Mouse (Mus musculus) large intestine, adult 2 months (tissue): Measurements from ENCODE around the gene Col5a1. TPM values are rescaled to one million over a fixed set of nuclear protein-coding genes. Genes with fewer than 3 reads are reported as not detected.

Experiments
- DNase-seq: peaks from one replicate; pipeline ENCODE4 v3.0.0-alpha.2; 2012; ENCODE audit warnings: low read depth, low spot score
- WGBS: fragments of 180-500 bp; shearing (Covaris S2); methylation state at CpG from one replicate; pipeline ENCODE4 v1.1.7; 2018; 5-methylcytosine and 5-hydroxymethylcytosine counted together
- polyA plus RNA-seq: library from polyadenylated mRNA; depleted of rRNA; stranded (reverse); fragments of >200 nt; gene quantifications from 2 replicates; pipeline ENCODE4 v1.2.3, GENCODE M21; 2012

Gene Col5a1
- polyA plus RNA-seq, 1 experiment: 11.1 TPM

DNA sequence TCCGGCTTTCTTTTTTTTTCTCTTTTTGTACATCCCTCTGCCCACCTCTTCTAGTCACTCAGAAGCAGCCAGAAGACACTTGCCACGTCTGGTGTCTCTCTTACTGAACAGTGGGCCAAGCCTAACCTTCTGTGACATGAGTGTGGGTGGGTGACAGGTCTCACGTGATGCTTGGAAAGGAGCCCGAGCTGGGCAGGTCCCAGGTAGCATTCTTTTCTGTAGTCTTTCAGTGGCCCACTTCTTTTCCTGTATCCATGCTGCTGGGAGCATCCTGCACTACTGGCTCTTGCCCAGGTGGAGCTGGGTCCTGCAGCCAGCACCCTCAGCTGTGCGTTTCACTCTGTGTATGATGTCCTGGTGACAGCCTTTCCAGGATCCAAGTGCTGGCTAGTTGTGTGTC lies 8.2 kb upstream of the Col5a1 start:
- WGBS: 73% methylated on average over 5 of the region's 5 CpGs
- DNase-seq: no peak

DNA sequence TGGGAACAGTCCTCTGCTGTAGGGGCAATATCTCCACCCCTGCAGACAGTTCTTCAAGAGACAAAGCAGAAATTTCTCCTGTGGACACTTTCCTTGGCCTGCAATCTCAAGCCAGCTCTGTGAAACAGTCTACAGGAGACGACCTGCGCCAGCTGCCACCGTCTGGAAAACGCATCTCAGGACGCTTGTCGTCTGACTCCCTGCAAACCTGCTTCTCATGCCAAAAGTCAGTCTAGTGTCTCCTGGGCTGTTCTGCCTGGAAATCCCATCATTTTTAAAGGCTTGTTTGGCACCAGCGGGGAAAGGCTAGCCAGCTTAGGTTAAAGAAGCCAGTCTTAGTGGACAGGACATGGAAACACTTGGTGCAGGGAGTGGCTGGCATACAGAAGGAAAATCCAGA lies 2.9 kb upstream of the Col5a1 start:
- no peak for DNase-seq
- 79% methylated on average over 7 of the region's 7 CpGs for WGBS

DNA sequence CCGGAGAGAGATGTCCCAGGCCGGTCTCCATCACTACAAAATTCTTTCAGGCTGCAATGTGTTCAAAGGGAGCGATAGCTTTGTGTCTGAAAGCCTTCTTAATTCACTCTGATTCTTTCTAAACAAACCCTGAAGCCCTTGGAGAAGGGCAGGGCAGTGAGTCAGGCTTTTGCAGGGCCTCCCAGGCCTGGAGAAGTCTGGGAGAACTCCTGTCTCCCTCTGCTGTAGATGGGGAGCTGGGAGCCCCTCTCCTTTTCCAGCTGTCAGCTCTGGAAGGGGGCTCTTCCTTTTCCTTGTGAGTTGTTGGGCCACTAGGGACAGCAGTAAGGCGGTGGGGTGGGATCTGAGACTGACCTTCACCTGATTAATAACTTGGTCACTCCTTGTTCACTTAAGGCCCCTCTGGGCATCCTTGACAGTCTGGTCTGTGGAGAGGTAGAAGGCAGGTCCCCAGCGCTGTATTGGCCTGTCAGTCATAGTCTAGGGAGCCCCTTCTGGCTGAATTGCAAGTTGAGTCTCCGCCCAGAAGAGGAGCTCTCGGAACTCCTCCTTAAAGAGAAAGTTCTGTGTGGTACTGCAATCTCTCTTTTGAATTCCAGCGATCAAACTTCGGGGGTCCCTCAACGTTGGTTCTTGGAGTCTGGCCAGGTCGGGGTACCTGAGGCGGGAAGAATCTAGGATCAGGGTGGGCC lies 623 bp upstream of the Col5a1 start:
- DNase-seq: no peak
- 16% methylated on average over 12 of the region's 12 CpGs for WGBS

DNA sequence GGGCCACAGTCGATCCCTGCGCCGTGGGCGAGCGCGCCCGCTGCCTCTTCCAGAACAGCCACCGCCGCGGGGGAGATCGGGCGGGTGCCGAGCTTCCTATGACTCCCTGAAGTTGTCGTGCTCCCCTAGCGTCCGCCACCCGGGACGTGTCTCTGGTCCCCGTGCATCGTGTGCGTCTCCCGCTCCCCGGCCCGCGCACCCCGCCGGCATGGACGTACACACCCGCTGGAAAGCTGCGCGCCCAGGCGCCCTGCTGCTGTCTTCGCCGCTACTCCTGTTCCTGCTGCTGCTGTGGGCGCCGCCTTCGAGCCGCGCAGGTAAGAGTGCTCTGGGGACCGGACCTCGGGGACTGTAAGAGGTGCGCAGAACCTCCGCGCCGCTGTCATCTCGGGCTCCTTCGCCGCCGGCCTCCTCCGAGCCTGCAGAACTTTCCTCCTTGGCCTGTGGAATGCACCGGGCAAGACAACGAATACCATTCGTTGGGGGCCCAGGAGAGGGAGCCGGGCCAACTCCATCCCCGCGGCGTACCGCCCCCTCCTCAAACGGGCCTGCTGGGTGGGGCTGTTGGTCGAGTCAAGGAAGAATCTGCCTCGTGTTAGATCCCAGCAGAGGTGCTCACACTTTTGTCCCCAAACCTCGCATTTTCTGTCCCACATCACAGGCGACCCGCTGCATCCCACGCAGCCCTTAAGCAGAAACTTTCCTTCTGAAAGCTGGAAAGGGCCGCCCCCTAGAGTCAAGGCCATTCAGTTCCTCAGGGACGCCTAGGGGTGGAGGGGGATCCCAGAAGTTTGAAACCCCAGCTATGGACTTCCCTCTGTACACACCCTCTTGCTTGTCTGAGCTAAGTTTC lies 609 bp downstream of the Col5a1 start:
- DNase-seq: no peak
- WGBS: under 1% methylated on average over 67 of the region's 67 CpGs

DNA sequence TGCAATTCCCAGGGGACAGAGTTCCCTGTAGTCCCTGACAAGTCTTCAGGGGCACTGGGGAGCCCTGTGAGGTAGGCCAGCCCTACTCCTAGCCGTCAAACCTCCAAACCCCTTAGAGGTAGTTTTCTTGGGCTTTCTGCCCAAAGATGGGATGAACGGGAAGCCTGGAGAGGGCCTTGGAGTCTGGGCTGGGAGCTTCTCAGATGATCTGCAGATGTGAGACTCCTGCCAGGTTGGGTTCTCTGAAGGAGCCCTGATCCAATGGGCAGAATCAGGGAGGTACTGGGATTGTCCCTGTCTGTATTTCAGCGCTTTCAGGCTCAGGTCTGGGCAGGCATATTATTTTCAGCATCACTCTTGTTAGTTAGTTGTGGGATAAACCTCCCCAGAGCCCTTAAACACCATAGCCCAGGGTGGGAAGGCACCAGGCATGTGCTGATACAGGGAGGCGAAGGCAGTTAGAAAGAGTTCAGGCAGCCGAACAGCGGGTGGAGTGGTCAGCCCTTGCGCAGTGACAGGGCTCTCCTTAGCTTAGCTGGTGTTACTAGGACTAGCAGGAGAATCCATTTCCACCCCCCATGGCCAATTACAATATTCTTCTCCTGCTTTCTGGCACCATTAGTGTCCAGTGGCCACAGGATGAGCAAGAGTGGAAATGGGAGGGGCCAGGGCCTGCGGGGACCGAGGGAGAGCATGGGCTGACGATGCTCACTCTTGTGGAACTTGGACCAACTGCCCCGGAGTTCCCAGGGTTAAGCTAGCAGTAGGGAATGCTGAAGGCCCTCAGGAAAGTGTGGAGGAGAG lies 1.4 kb downstream of the Col5a1 start:
- no peak for DNase-seq
- WGBS: 29% methylated on average over 11 of the region's 11 CpGs

DNA sequence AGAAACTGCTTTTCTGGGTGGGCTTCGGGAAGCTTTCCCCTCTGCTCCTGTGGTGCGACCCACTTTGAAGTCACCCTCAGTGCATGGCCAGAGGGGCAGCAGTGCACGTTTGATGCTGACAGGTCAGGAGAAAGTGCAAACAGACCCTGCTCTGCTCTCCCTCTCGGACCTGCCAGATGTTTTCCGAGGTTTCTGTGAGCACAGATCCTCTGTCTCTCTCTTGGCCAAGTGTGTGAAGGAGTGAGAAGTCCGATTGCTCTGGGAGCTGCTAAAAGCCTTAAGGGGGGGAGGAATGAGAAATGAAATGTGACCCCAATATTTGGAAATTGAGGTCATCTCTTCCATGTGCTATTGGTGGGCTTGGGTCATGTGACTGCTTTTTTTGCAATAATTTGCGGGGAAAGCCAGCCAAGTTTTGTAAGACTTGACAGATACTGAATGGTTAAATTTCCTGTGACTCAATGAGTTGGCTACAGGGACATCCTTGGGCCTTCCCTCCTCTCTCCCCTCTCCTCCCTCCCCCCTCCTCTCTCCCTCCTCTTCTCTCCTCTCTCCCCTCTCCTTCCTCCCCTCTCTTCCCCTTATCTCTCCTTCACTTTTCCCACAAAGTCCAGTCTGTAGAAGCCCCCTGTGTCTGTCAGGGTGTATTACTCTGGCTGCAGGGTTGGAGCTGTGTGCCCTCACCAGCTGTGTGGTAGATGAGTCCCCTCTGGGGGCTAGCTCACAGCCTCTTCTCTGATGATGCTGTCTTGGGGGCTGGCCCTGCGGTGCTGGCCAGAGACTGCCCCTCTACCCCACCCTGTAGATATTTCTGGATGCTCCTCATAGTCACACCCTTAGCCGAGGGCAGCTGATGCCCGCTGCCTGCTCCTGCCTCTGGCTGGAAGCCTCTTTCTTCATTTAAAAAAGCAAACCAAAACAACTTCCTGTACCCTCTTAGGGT lies 2.6 kb downstream of the Col5a1 start:
- no peak for DNase-seq
- WGBS: 25% methylated on average over 10 of the region's 10 CpGs

DNA sequence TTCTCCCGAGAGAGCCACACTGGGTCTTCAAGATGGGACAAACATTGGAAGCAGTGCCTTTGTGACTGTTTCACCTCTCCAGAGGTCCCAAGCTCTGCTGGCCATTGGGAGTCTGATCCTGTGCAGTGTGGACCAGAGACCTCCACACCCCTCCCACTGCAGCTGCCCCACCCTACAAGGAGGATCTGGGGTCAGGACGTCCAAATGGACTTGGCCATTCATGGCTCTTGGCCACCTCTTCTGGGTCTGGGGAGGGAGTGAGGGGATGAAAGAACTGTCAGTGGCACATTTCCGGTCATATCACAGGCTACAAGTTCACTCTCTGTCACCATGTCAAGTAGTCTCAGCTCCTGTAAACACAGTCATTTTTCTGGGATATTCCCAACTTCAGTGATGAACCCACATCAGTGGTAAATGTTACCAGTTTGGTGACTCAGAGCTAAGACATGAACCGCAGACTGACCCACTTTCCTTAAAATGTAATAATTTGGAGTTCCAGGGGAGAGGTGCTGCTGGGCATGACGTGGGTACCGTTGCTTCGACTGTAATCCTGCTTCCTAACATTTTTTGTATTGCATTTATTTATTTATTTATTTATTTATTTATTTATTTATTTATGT lies 5.8 kb downstream of the Col5a1 start:
- DNase-seq: no peak
- WGBS: 73% methylated on average over 7 of the region's 7 CpGs

DNA sequence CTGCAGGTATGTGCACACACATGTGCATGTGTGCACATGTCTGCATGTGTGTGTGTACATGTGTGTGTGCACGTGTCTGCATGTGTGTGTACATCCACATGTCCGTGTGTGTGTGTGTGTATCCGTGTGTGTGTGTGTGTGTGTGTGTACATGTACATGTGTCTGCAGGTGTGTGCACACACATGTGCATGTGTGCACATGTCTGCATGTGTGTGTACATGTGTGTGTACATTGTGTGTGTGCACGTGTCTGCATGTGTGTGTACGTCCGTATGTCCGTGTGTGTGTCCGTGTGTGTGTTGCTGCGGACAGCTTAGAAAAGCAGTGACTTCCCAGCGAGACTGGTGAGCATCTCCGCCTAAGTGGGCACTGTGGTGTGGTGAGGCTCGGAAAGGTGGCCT lies 6.8 kb downstream of the Col5a1 start:
- no peak for DNase-seq
- 88% methylated on average over 12 of the region's 12 CpGs for WGBS

DNA sequence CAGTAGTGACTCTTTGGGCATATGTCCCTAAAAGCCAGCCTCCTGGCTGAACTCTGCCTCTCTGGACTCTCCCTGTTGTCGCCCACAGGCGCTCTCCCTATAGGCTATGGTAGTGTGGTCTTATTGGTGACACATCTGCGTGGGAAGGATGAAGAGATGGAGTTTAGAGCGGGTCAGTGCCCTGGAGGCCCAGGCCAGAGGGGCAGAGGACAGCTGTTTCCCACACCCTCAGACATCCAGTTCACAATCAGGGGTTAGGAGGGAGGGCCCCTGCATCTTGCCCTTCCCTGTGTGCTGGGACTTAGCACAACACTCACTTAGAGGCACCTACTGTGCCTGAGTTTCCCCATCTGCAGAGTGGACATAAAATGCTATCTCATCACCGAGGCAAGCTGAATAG lies 8.8 kb downstream of the Col5a1 start:
- 72% methylated on average over 5 of the region's 5 CpGs for WGBS
- no peak for DNase-seq

DNA sequence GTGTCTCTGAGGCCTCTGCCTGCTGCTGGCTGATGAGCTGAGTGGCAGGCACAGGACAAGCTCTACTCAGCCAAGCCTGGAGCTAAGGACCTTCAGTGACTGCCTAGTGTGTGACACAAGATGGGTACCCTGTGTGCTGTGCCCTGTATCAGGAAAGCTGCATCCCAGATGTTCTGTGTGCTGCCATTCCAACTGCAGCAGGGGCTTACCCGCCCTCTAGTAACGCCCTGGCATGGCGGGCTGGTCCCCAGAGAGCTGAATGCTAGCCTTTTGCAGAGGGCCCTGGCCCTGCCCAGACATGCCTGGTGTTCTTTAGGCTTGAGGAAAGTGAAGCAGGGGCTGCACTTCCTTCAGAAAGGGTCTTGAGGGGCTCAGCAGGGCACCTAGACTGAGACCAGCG lies 9.4 kb downstream of the Col5a1 start:
- no peak for DNase-seq
- 84% methylated on average over 4 of the region's 4 CpGs for WGBS

DNA sequence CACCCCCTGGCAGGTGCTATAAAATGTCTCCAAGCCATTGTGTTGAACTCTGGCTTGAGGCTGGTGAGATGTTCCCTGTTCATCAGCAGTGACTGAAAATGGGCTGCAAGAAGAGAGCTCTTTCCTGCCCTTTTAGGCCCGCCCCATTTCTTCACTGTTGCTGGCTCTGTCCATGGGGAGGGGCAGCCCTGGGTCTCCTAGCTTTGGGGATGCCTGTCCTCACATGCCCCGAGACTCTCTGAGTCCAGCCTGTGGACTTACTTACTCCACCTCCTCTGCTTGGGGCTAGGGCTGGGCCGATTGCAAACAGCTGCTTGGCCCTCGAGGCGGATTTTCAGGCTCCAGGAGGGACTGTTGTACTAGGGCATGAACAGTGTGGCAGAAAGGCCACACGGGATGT lies 10.9 kb downstream of the Col5a1 start:
- no peak for DNase-seq
- 36% methylated on average over 6 of the region's 6 CpGs for WGBS

DNA sequence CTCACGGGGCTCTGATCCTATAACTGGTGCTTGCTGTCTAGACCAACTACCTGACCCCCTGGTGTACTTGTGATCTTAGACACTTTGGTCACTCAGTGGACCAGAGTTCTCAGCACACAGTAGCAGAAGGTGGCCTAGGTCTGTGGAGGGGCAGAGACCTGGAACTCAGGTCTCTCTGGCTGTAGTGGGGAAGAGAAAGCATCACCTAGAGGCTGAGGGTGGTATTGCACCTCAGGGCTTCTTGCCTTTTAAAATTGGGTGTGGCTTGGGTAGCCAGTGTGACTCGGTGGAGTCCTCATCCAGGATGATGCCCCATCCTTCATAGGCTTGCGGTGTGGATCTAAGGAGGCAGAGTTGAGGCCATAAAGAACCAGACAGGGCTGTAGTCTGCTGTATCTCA lies 13.7 kb downstream of the Col5a1 start:
- WGBS: 51% methylated on average over 3 of the region's 3 CpGs
- no peak for DNase-seq

DNA sequence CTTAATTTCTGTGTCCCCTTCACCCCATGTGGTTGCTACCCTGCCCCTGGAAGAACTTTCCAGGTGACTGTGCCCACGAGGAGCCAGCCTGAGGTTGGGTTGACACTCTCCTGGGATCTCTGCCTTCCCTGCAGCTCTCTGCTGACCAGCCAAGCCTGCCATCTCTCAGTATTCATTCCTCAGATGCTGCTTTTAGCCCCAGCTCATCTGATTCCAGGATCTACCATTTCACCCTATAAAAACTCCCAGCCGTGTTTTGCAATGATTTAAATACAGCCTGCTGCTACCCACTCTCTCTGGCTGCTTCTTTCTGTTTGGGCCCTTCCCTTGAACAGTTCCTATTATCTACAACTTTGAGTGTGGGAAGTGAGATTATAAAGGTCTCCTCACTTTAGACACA lies 14.9 kb downstream of the Col5a1 start:
- no peak for DNase-seq
- WGBS: 24% methylated on average over 2 of the region's 2 CpGs

DNA sequence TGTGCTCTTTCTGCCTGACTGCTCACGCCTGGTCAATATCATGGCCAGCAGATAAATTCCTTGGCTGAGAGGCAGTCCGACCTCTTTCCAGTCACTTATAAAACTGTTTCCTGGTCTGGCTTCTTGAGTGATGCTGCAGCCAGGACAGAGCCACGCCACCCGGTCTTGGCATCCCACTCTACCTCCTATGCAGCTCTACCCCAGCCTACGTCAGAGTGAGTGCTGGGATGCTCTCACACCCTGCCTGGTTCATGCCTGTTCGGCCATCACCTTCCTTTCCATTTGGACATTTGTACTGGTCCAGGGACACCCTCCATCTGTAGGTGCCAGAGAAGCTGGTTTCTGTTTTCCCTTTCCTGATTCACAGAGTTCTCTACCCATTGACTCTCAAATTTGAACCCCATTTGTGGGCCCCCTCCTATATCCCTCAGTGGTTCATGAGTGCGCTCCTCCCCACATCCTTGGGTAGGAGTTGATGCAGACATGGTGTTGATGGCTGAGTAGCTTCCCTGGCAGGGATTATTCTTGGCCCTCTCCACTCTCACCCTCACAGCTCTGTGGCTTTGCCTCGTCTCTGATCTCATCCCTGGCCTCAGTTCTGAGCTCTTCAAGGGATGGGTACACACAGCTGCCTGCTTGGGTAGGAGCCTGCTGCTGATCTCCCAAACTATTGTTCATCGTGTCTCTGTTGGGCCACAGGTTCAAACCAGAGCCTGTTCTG lies 15.5 kb downstream of the Col5a1 start:
- WGBS: 62% methylated on average over 9 of the region's 9 CpGs
- DNase-seq: no peak

DNA sequence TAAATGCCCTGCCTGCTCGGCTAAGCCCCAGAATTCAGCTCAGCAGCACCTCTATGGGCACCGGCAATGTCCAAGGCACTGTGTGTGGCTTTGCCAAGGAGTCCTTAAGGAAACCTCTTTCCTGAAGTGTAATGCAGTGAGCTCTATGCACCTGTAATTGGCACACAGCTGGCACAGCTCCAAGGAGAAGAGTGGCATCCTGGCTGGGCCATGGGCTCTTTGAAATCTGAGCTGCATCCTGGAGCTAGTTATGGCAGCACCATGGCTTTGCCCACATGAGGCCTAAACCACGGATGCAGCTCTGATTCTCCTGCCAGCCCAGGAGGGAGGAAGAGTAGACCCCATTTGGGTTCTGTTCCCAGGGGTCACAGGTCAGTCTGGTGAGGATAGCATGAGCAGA lies 16.1 kb downstream of the Col5a1 start:
- no peak for DNase-seq
- WGBS: 75% methylated on average over 3 of the region's 3 CpGs

DNA sequence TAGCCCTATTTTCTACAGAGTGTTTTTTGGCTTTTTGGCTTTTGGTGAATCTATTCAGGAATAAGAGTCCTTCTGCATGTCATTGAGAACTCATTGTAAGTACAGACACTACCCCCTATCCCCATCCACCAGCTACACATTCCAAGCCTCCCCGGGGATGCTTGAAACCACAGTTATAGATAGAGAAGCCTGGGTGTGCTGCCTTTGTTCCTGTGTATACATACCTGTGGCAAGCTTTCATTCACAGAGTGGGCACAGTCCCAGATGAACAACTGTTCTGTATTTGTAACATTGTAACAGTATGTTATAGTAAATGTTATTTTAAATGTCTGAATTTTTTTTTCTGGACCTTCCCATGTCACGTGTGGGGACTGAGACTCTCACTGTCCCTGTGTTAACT lies 19.2 kb downstream of the Col5a1 start:
- WGBS: 49% methylated on average over 2 of the region's 2 CpGs
- DNase-seq: no peak

DNA sequence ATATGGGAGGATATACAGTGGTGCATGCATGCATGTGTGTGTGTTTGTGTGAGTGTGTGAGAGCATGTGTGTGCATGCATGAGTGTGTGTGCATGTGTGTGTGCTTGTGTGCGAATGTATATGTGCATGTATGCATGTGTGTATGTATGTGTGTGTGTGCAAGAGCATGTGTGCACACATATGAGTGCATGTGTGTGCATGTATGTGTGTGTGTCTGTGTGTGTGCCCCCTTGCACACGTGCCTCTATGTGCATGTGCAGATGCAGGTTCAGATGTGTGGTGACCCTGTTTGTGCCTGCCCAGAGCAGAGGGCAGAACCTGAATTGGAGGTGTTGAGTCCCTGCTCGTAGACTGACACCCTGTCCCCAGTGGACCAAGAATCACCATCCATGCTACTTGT lies 24.3 kb downstream of the Col5a1 start:
- no peak for DNase-seq
- 78% methylated on average over 3 of the region's 3 CpGs for WGBS

DNA sequence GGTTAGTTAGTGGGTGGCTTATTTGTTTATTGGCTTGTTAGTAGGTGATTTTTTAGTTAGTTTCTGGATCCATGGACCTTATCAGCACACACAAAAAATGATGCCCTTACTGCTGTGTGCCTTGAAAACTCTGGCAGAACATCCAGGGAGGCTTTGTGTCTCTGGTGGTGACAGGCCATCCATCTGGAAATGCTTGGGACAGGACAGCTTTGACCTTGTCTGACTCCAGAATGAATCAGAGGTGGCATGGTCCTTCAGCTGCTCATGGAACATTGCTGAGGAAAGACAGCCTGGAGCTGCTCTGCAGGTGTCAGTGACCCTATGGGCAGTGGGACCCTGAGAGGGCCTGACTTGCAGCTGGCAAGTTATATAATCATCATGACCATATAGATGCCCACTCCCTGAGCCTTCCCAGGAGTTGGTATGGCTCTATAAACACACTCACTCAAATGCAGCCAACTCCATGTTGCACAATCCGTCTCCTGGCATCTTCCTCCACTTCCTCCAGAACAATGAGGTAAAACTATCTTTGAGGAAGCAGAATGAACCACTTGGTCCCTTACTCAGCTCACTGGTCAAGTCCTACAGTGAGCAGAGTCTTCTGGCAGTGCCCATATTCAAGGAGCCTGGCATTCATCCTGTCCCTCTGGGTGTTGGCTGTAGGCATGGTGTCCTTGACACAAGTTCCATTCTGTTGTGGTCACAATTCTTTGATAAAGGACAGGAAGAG lies 26.5 kb downstream of the Col5a1 start:
- DNase-seq: no peak
- WGBS: 29% methylated on average over 1 of the region's 1 CpGs
